Mouse (Mus musculus) E14TG2a.4 (cell line): ENCODE measurements around the gene Cmtm8.

ENCODE experiments used
- CTCF ChIP-seq: conservative IDR thresholded peaks from 2 replicates; pipeline ENCODE4 v1.5.1; 2014; ENCODE audit warnings: low read length
- NANOG ChIP-seq: IDR thresholded peaks from 2 replicates; pipeline ENCODE4 v1.6.1; 2014; ENCODE audit warnings: borderline replicate concordance, low read length, mixed read lengths

DNA sequence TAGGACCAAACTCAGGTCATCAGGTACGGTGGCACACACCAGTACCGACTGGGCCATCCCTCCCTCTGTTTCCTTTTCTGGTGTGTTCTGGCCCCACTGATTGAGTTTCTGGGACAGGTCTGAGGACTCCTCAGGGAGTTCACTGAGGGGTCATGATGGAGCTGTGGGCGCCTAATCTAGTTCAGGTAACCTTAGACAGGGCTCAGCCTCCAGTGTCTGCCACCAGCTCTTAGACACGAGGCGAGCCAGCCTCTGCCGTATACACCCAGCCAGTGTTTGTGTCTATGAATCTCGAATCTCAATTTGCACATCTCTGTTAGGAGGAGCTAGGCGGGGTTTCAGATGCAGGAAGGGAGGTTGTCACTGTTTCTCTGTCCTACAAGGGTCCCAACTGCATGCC, 54.0 kb downstream of the Cmtm8 start:
- TF ChIP-seq CTCF: no peak
- TF ChIP-seq NANOG: no peak
